Mouse (Mus musculus) layer of hippocampus, adult 6 months (tissue): ENCODE data around the gene Chd3. TPM values are rescaled to one million over a fixed set of nuclear protein-coding genes. Genes with fewer than 3 reads are reported as not detected.

Experiments
- long read RNA-seq, 2 experiments: library from polyadenylated mRNA; unstranded; transcript quantifications; one replicate each; pipeline ENCODE4 v2.0.0; 2019 to 2020
- polyA plus RNA-seq: library from polyadenylated mRNA; unstranded; fragments of <200 nt; fragmentation: Nextera tagmentation; gene quantifications from 2 replicates; pipeline ENCODE4 v1.2.3, GENCODE M21; 2021

Chd3 gene
- 49.8 and 51.0 TPM in 2 replicates for polyA plus RNA-seq
- long read RNA-seq, experiment 1, transcript Chd3-203 (7 exons, 2,153 nt): major isoform, 10 of 127 reads
- long read RNA-seq, experiment 1, partial matches to known transcripts: 68 of 127 reads
- long read RNA-seq, experiment 1, other reads (novel, unspliced or antisense): 48 of 127 reads
- long read RNA-seq, experiment 2, transcript Chd3-205 (3 exons, 1,882 nt): minor isoform, 11 of 204 reads
- long read RNA-seq, experiment 2, transcript Chd3-203 (7 exons, 2,153 nt): major isoform, 21 of 204 reads
- long read RNA-seq, experiment 2, partial matches to known transcripts: 154 of 204 reads
- long read RNA-seq, experiment 2, other reads (novel, unspliced or antisense): 18 of 204 reads

DNA sequence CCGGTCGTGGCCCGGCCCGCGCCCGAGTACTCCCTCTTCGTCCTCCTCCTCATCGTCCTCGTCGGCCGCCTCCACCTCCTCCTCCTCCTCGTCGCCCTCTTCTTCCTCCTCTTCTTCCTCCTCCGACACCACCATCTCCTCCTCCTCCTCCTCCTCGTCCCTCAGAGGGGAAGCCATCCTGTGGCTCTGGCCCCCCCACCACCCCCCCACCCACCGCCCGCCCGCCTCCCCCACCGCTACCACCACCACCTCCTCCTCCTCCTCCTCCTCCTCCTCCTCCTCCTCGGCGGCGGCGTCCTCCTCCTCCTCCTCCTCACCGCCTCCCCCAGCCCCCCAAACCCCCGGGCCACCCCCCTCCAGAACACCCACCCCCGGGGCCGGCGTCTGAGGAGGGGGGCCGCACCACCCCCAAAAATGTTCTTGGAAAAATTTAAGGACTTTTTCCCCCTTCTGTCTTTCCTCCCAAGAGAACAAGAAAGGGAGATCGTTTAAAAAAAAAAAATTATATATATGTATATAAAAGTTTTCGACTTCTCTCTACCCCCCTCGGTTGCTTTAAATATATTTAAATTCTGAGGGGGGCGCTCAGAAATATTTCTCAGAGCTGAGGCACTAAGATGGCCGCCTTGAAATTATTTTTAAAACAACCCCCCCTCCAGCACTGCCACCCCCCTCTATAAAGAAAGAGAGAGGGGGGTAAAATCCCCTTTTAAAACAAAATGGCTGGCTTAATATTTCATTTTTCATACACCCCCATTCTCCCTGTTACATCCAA is at the start of gene Chd3:
TSS of gene Chd3 (minus strand) at position 192 of the 775 bp plus-strand sequence.

DNA sequence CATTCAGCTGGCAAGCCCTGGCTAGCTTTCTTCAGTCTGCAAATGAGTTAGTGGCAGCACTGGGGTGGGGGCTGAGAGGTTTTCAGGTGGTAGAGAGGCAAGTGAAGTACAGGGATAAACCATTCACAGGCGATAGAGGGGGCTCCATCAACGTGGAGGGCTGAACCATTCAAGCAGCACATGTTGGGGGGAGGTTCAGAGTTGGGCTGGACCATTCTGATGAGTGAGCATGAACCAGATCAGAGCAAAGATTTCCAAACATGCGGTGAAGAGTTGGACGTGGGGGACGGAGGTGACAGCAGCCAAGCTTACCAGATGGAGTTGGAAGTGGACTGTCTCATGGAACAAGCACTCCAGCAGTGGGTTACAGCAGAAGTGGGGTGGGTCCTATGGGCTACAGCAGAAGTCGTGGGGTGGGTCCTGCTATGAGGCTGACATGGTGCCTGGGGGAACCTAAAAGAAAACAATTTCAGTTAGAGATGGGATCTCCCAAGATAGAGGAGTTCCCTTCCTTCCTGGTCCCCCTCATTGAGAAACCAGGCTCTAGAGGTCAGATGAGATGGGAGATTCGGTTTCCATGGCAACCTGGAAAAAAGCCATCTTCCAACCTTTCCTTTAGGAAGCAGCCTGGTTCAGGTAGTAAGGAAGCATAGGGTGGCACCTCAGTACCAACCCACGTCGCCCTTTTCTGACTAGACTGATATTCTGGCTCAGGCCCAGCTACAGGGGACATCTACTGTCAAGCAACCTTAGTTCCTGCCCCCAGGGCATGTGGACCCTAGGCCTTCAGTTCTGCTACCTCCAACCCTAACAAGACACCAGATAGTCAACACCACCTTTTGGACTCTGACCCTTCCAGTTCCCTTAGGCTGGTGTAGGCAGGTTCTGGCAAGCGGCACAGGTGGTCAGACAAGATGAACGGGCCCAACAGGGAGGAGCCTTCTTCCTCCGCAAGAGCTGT is 44.3 kb upstream of the Chd3 start, which contains the start of gene Kdm6b:
TSS of gene Kdm6b (minus strand) at position 455 of the 961 bp plus-strand sequence.

DNA sequence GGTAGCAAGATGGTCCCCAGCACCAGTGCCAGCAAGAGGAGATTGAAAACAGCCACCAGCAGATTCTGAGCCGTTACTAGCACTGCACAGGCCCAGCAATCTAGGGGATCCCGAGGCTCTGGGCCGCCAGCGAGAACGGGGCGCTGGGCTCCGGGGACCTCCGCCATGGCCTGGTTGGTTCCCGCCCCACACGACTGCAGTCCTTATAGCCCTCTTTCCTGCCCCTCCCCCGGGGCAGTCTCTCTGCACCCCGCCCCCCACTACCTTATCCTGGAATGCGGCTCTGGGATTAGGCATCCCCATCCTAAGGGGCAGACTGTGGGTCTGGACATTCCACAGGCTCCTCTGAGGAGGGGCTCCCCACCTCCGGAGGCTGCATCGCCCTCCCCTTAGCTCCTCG is 28.9 kb upstream of the Chd3 start, which contains the start of gene Tmem88:
TSS of gene Tmem88 (minus strand) at position 176 of the 400 bp plus-strand sequence.

DNA sequence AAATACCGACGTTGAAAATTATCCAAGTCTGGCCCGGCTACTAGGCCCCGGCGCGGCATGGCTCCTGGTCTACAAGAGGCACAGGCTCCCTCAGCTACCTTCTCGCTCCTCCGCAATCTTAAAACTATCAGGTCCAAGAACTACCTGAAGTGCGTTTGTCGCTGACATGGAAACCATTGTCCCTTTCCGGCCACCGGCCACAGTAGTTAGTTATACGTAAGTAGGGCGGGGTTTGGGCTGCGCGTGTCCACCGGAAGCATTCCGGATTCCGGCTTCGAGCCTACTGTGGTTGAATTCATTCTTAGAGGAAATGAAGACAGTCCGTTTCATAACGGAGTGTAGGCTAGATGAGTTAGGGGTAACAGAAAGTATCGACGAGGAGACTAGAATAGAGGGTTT is 26.0 kb upstream of the Chd3 start, which contains the start of the genes Naa38 and Cyb5d1:
TSS of gene Naa38 (plus strand) at position 253 of the 399 bp plus-strand sequence.
TSS of gene Cyb5d1 (minus strand) at position 397 of the 399 bp plus-strand sequence.

DNA sequence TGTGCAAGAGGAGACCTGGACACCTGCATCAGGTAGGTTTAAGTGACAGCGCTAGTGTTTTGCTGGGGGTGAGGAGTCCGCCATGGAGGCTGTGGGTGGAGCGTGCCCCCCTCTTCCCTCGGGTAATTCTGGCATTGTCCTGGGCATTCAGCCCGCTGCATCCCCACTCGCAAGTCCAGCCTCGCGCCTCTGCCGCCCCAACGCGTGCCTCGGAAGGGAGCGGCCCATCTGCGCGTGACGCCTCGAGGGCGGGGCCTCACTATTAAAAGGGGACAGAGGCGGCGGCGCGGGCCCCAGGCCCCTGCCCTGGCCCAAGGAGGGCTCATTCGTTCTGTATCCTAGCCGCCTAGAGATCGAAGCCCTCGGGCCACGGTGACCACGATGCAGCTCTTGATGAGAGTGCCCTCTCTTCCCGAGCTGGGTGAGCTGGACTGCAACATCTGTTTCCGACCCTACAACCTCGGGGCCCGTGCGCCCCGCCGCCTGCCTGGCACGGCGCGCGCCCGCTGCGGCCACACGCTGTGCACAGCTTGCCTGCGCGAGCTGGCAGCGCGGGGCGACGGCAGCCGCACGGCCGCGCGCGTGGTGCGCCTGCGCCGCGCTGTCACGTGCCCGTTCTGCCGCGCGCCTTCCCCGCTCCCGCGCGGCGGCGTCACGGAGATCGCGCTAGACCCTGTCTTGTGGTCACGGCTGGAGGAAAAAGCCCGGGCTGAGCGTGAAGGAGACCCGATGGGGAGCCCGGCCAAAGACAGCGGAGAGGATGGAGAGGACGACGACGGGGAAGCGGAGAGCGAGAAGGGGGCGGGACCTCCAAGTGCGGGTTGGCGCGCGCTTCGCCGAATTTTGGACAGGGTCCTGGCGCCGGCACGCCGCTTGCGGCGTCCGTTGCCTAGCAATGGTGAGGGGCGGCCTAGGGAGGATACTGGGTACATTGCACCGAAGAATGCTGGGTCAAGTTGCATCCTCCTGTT is 28.8 kb downstream of the Chd3 start, which contains the start of gene Rnf227:
TSS of gene Rnf227 (plus strand) at position 301 of the 971 bp plus-strand sequence.

DNA sequence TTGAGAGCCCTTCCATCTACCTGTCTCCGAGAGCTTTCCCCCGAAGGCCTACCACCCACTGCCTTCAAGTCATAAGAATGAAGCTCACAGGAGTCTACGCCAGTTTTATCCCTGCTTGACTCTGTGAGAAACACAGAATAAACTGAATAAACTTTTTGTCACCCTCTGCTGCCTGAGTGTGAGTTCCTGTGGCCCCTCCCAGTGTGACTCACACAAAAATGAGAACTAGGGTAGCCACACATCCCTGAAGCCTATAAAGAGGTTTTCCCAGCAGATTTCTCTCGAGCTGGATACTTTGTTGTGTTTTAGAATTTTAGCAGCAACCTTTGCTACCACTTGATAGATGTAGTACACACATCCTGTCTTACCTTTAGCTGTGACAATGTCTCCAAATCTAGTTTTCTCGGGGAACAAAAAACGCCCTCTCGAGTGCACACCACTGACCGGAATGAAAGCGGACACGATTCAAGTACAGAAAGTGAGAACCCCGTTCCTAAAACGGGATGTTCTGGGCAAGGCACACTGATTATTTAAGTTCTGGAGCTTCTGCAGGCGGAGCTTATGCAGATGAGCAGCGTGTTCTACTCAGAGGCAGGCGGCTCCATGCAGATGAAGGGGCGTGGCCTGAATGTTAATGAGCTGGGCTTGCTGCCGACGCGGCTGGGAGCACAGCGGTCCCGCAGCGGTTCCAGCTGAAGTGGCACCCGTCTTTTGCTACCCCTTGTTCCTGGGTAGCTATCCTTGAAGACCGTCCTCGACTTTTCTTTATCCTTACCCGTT is 43.4 kb downstream of the Chd3 start, which contains the start of gene Kcnab3:
TSS of gene Kcnab3 (plus strand) at position 631 of the 780 bp plus-strand sequence.

DNA sequence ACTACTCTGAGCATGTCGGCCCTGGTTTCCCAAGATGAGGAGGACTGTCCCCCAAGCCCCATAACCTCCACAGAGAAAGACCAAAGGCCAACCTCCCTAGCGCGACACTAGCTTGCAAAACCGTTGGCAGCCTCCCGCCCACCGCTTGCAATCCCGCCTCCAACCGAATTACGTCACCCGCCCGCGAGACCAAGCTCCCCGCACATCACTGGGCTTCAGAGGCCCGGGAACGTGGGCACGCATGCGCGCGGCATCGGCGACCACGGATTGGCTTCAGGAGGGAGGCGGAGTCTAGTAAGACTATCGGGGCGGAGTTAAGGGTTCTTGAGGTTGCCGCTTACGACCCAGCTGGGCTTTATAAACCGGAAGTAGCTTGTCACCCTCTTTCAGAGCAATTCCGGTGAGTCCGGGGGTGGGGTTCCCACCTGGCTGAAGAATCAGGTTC is 45.5 kb downstream of the Chd3 start, which contains the start of the genes Cntrob and Trappc1:
TSS of gene Cntrob (minus strand) at position 109 of the 445 bp plus-strand sequence.
TSS of gene Trappc1 (plus strand) at position 314 of the 445 bp plus-strand sequence.

Other genes starting within 250 kb of the Chd3 start
- 0.53 and 0.58 TPM in 2 replicates for gene Hes7, start 249.0 kb downstream of the Chd3 start, polyA plus RNA-seq
- gene 9130213A22Rik, start 246.8 kb downstream of the Chd3 start, polyA plus RNA-seq: 0.84 and 0.90 TPM in 2 replicates
- gene Aloxe3, start 243.5 kb downstream of the Chd3 start, polyA plus RNA-seq: 5.9 and 8.6 TPM in 2 replicates
- gene Alox12b, start 212.4 kb downstream of the Chd3 start, polyA plus RNA-seq: 2.7 and 2.8 TPM in 2 replicates
- gene Alox8, start 171.6 kb downstream of the Chd3 start, polyA plus RNA-seq: 3.5 and 5.1 TPM in 2 replicates
- gene Gucy2e, start 132.4 kb downstream of the Chd3 start, polyA plus RNA-seq: 0.44 and 0.55 TPM in 2 replicates
- 1.3 and 1.8 TPM in 2 replicates for gene Cntrob, start 45.6 kb downstream of the Chd3 start, polyA plus RNA-seq
- 134 and 135 TPM in 2 replicates for gene Trappc1, start 45.4 kb downstream of the Chd3 start, polyA plus RNA-seq
- gene Kcnab3, start 43.1 kb downstream of the Chd3 start, polyA plus RNA-seq: 5.3 and 6.1 TPM in 2 replicates
- gene Rnf227, start 28.9 kb downstream of the Chd3 start, polyA plus RNA-seq: 256 and 260 TPM in 2 replicates
- gene Naa38, start 26.1 kb upstream of the Chd3 start, polyA plus RNA-seq: 601 and 628 TPM in 2 replicates
- 12.0 and 15.0 TPM in 2 replicates for gene Cyb5d1, start 26.2 kb upstream of the Chd3 start, polyA plus RNA-seq
- 1.9 and 2.4 TPM in 2 replicates for gene Tmem88, start 28.8 kb upstream of the Chd3 start, polyA plus RNA-seq
- gene Kdm6b, start 44.3 kb upstream of the Chd3 start, polyA plus RNA-seq: 8.1 and 9.3 TPM in 2 replicates
- gene Dnah2, start 179.7 kb upstream of the Chd3 start, polyA plus RNA-seq: 0.36 and 0.80 TPM in 2 replicates
- 21.6 and 21.9 TPM in 2 replicates for gene Efnb3, start 190.8 kb upstream of the Chd3 start, polyA plus RNA-seq
- gene Wrap53, start 210.8 kb upstream of the Chd3 start, polyA plus RNA-seq: 13.9 and 15.4 TPM in 2 replicates
- gene Trp53, start 211.0 kb upstream of the Chd3 start, polyA plus RNA-seq: 25.8 and 29.0 TPM in 2 replicates
- gene Atp1b2, start 236.5 kb upstream of the Chd3 start, polyA plus RNA-seq: 218 and 255 TPM in 2 replicates
- gene Shbg, start 248.5 kb upstream of the Chd3 start, polyA plus RNA-seq: not detected in 2 replicates